Mouse (Mus musculus) spleen, postnatal 10 days (tissue): ENCODE measurements around the gene Mtmr6.
"Not testable (repeated sequence)": the region's sequence is repeated elsewhere in the genome, so short reads cannot be mapped to it uniquely, and the experiment has no call there.

Experiments used
- DNase-seq, 2 experiments: peaks; one replicate each; pipeline ENCODE4 v3.0.0; 2021 to 2022; ENCODE audit warnings: low spot score in 2 of 2

Gene Mtmr6

GRCm38 (mm10) chr14:60295531-60295930, 30.5 kb downstream of the Mtmr6 start:
- DNase-seq: no peak

- DNase-seq: no peak
Measured at GRCm38 (mm10) chr14:60300224-60300991, 35.4 kb downstream of the Mtmr6 start.

- DNase-seq: no peak
Measured at GRCm38 (mm10) chr14:60301024-60301423, 36.0 kb downstream of the Mtmr6 start.

GRCm38 (mm10) chr14:60302441-60302840, 37.4 kb downstream of the Mtmr6 start:
- DNase-seq: no peak

- DNase-seq: no peak
Measured at GRCm38 (mm10) chr14:60304441-60305220, 39.6 kb downstream of the Mtmr6 start.

GRCm38 (mm10) chr14:60308113-60308512, 43.1 kb downstream of the Mtmr6 start:
- no peak for DNase-seq

- DNase-seq: no peak
Measured at GRCm38 (mm10) chr14:60310691-60311090, 45.7 kb downstream of the Mtmr6 start.

- DNase-seq: no peak
Measured at GRCm38 (mm10) chr14:60319231-60319630, 54.2 kb downstream of the Mtmr6 start.

GRCm38 (mm10) chr14:60320813-60321212, 55.8 kb downstream of the Mtmr6 start:
- DNase-seq: no peak

- not testable (repeated sequence) for DNase-seq
Measured at GRCm38 (mm10) chr14:60340001-60340400, 75.0 kb downstream of the Mtmr6 start.

- DNase-seq: no peak
Measured at GRCm38 (mm10) chr14:60340570-60340969, 75.5 kb downstream of the Mtmr6 start.

- DNase-seq: no peak
Measured at GRCm38 (mm10) chr14:60345326-60345876, 80.4 kb downstream of the Mtmr6 start.
